Mouse (Mus musculus): ENCODE data around the gene Clpb. TPM values are rescaled to one million over a fixed set of nuclear protein-coding genes. Genes with fewer than 3 reads are reported as not detected.

The Clpb gene
- total RNA-seq, 2 experiments from 2014 or later: 55.6 to 57.1 TPM

DNA sequence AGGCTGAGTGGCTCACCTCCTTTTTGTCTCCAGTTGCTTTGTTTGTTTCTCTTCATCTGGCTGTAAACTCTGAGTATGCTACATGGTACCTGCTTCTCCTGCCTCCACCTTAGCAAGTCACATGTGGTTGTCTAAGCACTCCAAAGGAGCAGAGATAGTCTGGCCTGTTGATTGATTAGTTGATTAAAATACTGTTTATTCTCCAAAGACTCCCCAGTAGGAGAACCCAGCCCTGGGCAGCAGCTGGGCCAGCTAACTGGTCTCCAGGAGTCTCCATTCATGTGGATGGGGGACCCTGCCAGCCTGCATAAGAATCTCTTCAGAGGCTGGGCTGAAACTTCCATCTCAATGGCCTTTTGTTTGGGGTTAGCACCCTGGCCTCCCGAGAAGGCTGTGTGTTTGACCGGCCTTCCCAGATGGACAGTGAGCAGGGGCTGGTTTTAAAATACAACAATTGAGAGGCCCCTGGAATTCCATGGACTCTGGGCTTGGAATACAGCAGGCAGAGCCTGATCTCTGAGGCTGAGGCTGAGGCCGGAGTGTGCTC, 13.4 kb downstream of the Clpb start:
- no peak for DNase-seq (ENCODE audit: extremely low spot score in 1 of 2, low spot score in 2 of 2)
- no peak overlapping the region for H3K27ac ChIP-seq

DNA sequence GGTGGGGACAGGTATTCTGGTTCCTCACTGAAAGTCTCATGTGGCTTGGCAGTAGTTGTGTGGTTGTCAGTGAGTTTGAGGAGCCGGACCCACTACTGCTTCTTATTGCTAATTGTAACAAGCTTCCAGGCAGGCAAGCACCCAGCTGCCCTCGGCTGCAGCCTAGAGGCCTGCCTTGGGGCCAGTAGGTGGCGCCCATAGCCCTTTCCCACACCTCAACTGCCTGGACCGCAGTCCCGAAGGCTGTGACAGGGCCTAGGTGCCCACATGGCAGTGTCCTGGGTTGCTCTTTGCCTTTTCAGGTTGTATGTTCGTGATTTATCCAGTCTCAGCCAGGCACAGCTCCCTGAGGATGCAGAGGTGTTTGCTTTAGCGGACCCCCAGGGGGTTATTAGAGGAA, 16.2 kb downstream of the Clpb start:
- TF ChIP-seq CTCF (IDR thresholded peaks at IDR 0.05): peak; percentile 93
- Histone ChIP-seq H3K27ac (no peak overlapping the region), H3K4me3 (no peak overlapping the region)
- DNase-seq (ENCODE audit: extremely low spot score in 1 of 2, low spot score in 2 of 2): peak; percentile 69 to 72
- intact Hi-C loops (cut with DNase I): loop anchor here (1.0 kb wide), 1 partner anchor 157 kb away; no protein-coding TSS in a partner anchor

More for the DNA sequence above, 13.4 kb downstream of the Clpb start:
- intact Hi-C loops (cut with DNase I): no loop called here
- no peak for TF ChIP-seq CTCF (IDR thresholded peaks at IDR 0.05)
- H3K4me3 ChIP-seq: no peak overlapping the region

DNA sequence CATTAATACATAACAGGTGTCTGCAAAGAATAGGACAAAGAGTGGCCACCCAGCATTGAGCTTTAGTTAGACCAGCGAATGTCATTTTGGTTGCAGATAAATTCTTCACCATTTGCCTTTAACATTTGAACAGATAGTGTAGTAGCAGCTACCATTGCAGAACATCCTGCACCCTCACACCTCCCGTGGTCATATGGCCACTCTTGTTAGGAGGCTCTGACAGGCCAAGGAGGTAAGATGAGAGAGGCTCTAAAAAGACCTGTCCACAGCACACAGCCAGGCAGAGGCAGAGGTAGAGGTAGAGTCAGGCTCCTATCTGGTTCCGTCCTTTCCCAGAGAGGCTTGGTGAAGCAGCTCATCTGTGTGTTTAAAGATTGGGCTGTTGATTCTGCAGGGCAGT, 17.5 kb downstream of the Clpb start:
- DNase-seq (ENCODE audit: extremely low spot score in 1 of 2, low spot score in 2 of 2): no peak
- H3K27ac ChIP-seq: no peak overlapping the region
- no peak for TF ChIP-seq CTCF (IDR thresholded peaks at IDR 0.05)
- no peak overlapping the region for H3K4me3 ChIP-seq
- intact Hi-C loops (cut with DNase I): no loop called here

DNA sequence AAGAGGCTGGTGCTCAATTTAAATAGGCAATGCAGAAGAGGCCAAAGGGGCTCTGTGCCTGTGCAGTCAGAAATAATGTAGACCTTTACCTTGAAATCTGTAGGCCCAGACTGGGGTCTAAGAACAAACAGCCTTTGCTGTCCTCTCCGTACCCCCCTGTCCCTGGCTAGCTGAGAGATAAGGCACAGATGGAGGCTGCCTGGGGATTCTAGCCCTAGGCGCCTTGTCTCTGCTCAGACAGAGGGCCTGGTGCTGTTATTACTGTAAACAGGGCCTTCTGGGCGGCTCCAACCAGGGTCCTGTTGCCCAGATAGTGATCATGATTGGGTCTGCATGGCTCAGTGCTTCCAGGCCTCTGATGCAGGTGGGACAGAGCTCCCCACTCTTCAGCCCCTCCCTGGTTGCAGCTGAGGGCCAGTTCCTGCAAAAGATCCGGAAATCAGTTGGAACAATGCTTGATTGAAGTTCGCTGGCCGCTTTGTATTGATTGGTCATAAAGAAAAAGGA, 18.2 kb downstream of the Clpb start:
- TF ChIP-seq CTCF (IDR thresholded peaks at IDR 0.05): no peak
- no peak overlapping the region for H3K4me3 ChIP-seq
- no peak for DNase-seq (ENCODE audit: extremely low spot score in 1 of 2, low spot score in 2 of 2)
- H3K27ac ChIP-seq: no peak overlapping the region
- intact Hi-C loops (cut with DNase I): no loop called here

DNA sequence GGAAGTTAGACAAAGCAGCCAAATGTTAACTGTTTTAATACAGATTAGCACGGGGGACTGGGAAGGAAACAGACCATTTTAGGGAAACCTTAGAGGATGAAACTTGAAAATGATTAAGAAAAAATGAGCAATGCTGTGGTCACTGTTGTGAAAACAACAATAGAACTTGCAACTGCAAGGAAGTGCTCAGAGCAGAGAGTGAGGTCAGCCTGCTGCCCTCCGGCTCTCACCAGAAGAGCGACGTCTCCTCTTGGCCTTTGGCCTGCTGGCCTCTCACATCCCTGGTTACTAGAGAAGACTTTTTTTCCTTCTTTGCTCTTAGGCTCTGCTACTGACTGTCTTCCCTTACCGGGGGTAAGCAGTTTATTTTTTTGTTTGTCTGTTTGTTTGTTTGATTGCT, 19.5 kb downstream of the Clpb start:
- no peak overlapping the region for H3K4me3 ChIP-seq
- no peak for TF ChIP-seq CTCF (IDR thresholded peaks at IDR 0.05)

DNA sequence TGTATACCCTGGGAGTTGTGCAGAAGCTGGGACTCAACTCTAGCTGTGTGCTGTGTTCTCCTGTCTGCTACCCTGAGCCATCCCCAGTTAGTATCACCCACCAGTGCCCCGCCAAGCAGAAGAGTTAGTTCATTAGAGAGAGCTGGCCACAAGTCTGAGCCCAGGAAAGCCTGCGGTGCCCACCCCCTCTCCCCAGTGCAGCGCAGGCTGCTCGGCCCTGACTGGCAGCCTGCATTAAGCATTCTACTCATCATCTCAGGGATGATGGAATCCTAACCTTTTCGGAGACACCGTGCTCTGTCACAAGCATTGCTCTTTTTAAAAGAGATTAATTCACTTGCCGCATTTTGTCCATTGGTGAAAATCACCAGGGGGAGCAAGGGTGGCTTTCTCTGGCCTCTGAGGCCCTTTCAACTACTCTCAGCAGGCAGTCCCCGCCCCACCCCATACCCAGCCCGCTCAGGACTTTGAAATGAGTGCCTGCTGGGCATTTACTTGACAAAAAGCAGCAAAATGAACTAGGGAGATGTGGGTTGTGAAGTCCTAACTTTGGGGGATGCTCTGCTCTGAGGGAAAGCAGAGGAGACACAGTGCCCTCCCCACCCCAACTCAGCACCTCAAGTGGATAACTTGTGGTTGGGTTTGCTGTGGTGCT, 20.7 kb downstream of the Clpb start:
- intact Hi-C loops (cut with DNase I): no loop called here
- DNase-seq (ENCODE audit: extremely low spot score in 1 of 2, low spot score in 2 of 2): no peak
- no peak for TF ChIP-seq CTCF (IDR thresholded peaks at IDR 0.05)
- Histone ChIP-seq H3K4me3 (no peak overlapping the region), H3K27ac (no peak overlapping the region)

More for the DNA sequence above, 19.5 kb downstream of the Clpb start:
- no peak for DNase-seq (ENCODE audit: extremely low spot score in 1 of 2, low spot score in 2 of 2)
- H3K27ac ChIP-seq: no peak overlapping the region
- intact Hi-C loops (cut with DNase I): no loop called here

DNA sequence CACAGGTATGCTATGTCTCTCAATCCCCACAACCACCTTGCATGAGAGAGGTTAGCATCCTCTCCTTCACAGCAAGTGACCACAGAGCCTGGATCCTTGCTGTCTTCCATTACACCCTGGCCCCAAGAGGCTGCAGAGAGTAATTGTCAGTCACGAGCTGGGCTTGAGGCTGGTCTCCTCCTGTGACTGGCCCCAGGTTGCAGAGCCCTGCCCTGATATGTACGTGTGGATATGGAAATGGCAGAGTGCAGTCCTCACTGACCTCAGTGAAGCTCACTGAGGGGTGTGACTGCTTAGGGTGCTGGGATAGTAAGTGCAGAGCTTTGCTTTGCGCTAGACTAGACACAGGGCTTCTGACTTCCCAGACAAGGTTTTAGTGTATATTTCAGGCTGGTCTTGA, 21.2 kb downstream of the Clpb start:
- intact Hi-C loops (cut with DNase I): no loop called here
- H3K4me3 ChIP-seq: no peak overlapping the region
- TF ChIP-seq CTCF (IDR thresholded peaks at IDR 0.05): no peak
- no peak overlapping the region for H3K27ac ChIP-seq
- no peak for DNase-seq (ENCODE audit: extremely low spot score in 1 of 2, low spot score in 2 of 2)

DNA sequence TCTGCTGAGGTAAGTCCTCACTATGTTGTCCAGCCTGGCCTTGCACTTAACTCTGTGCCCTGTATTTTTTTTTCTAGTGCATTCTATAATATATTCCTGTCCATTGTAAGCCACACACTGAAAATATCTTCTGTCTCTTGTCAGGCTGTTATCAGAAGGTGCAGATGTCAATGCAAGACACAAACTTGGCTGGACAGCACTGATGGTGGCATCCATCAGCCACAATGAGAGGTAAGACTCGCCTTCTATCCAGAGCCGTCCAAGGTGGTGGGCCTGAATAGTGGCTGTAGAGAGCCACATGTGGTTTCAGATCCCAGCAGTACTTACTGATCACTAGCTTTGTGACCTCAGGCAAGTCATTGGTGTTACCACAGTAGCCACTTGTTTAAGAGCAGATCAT, 23.7 kb downstream of the Clpb start:
- intact Hi-C loops (cut with DNase I): no loop called here
- no peak overlapping the region for H3K4me3 ChIP-seq

DNA sequence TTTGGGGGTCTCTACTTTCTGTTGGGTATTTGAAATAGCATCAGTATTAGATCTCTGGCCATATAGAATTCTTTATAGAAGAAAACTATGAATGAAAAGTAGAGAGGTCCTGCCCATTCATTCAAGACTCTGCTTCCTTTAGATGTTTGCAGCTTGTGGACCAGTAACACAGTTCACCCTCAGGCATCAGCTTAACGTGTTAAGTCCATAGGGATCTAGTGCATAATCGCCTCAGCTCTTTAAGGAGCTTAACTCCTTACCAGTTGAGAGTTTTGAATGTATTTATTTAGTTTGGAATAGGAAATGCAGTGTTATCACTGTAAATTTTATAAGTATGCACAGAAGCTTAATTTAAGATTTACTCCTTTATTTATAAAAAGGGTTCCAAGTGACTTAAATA, 27.0 kb downstream of the Clpb start:
- TF ChIP-seq CTCF (IDR thresholded peaks at IDR 0.05): no peak
- Histone ChIP-seq H3K27ac (no peak overlapping the region), H3K4me3 (no peak overlapping the region)
- intact Hi-C loops (cut with DNase I): no loop called here
- DNase-seq (ENCODE audit: extremely low spot score in 1 of 2, low spot score in 2 of 2): no peak

More for the DNA sequence above, 23.7 kb downstream of the Clpb start:
- TF ChIP-seq CTCF (IDR thresholded peaks at IDR 0.05): no peak
- no peak overlapping the region for H3K27ac ChIP-seq
- no peak for DNase-seq (ENCODE audit: extremely low spot score in 1 of 2, low spot score in 2 of 2)

DNA sequence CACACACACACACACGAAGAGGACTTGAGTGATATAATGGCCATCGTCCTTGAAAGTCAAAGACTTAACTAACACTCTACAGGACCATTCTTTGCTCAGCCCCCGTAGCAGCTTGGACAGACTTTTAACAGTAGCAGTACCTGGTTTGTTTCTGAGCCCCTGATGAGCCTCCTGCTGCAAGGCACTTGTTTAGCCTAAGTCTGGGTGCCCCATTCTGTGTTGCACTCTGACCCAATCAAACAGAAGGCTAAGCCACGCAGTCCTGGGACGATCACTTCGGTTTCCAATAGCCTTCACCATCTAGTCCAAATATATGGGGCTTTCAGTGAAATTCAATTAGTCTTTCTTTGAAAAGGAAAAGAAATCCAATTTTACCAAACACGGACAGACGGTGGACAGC, 28.4 kb downstream of the Clpb start:
- no peak overlapping the region for H3K4me3 ChIP-seq
- no peak for TF ChIP-seq CTCF (IDR thresholded peaks at IDR 0.05)
- no peak for DNase-seq (ENCODE audit: extremely low spot score in 1 of 2, low spot score in 2 of 2)
- intact Hi-C loops (cut with DNase I): no loop called here
- no peak overlapping the region for H3K27ac ChIP-seq

DNA sequence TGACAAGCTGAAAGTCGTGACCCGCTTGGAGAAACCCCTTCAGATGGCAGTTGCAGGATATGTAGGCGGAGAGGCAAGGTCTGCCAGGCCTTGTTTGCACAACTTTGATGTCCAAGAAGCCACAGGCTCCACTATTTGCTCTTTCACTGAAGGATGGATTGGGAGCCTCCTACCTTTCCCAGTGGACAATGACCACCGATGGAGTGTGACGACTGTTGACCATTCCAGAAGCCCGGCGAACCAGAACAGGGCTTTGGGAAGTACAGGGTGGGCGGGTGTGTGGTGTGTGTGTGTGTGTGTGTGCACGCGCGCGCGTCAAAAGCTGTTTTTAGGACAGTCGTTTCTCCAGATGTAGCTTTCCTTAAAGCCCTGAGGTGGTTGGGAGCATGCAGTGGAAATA, 29.0 kb downstream of the Clpb start:
- DNase-seq (ENCODE audit: extremely low spot score in 1 of 2, low spot score in 2 of 2): no peak
- H3K4me3 ChIP-seq: no peak overlapping the region
- no peak for TF ChIP-seq CTCF (IDR thresholded peaks at IDR 0.05)
- intact Hi-C loops (cut with DNase I): no loop called here
- H3K27ac ChIP-seq: no peak overlapping the region

DNA sequence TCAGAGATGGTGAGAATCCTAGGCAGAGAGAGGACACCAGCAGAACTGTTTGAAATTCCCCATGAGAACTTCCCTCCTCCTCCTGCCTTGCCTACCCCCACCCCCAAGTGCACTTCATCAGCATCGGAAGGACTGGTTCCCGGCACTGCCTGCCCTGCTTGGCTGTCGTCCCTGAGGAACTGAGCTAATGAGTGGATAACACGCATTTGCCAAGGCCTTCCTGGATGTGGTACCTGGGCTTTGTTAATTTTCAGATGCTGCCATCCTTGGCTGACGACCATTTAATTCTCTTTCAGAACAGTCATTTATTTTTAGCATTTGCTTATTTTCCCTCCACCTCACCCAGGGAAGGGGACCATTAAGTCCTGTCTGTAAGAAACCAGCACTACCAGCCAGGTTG, 32.0 kb downstream of the Clpb start:
- no peak for DNase-seq (ENCODE audit: extremely low spot score in 1 of 2, low spot score in 2 of 2)
- intact Hi-C loops (cut with DNase I): no loop called here
- no peak overlapping the region for H3K4me3 ChIP-seq
- no peak for TF ChIP-seq CTCF (IDR thresholded peaks at IDR 0.05)
- H3K27ac ChIP-seq: no peak overlapping the region

Measured in left cerebral cortex, adult 2 months (tissue).